Mouse (Mus musculus): ENCODE results near the gene Gps1.
A peak's percentile ranks its signal among the peaks of the same experiment; 100 is the strongest.
"Not testable (repeated sequence)": the region's sequence is repeated elsewhere in the genome, so short reads cannot be mapped to it uniquely, and the experiment has no call there.

The Gps1 gene

DNA sequence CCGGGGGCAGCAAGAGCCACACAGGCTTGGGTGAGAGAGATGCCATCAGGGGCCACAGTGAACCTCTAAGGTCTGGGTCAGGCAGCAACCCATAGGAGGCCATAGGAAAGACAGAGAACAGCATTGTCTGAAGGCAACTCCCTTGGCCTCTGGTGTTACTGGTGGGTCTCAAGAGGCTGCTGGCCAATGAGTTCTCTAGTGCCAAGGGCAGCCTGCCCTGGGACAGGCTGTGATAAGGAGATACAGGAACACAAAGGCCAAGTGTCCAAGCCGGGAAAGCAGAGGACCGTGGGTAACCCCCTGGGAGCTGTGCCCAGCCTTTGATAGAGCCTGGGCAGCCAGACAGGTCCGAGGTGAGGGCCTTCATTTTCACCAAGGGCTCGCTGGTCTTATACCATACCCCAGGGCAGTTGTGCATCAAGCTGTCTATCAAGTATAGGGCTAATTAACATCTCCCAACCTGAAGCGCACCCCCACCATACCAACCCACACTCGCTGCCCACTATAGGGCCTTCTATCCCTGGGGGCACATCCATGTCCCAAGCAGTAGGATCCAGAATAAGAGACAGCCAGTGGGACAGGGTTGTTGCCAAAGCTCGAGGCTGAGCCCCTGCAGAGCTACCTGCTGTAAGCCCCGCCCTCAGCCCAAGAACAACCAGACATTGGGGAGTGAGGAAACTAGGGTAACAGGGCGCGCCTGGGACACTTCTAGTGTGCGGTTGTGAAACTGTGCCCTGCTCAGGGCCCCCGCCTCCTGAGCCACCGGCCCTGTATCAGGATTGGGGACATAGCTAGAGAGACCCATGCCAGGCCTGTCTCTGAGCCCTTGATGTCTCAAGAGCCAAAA lies 37.2 kb downstream of the Gps1 start:
- no peak for ATAC-seq (ENCODE audit: insufficient number of reproducible peaks, low FRiP score, low TSS enrichment)

DNA sequence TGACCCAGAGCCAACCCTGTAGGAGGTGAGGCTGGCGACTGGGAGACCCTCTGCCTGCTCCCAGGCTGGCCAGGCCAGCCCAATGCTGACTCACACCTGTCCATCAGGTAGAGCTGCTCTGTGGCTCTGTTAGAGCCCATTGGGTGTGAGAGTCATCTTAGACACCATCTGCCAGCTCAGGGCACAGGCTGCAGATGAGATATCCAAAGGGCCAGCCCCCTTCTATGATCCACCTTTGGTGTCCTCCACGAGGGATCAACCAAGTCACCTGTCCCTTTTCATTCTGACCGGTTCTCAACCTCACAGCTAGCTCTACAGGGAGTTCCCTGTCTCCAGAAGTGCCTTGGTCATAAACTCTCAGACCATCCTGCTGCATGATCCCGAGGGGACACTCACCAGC lies 38.2 kb downstream of the Gps1 start:
- no peak for ATAC-seq (ENCODE audit: insufficient number of reproducible peaks, low FRiP score, low TSS enrichment)

DNA sequence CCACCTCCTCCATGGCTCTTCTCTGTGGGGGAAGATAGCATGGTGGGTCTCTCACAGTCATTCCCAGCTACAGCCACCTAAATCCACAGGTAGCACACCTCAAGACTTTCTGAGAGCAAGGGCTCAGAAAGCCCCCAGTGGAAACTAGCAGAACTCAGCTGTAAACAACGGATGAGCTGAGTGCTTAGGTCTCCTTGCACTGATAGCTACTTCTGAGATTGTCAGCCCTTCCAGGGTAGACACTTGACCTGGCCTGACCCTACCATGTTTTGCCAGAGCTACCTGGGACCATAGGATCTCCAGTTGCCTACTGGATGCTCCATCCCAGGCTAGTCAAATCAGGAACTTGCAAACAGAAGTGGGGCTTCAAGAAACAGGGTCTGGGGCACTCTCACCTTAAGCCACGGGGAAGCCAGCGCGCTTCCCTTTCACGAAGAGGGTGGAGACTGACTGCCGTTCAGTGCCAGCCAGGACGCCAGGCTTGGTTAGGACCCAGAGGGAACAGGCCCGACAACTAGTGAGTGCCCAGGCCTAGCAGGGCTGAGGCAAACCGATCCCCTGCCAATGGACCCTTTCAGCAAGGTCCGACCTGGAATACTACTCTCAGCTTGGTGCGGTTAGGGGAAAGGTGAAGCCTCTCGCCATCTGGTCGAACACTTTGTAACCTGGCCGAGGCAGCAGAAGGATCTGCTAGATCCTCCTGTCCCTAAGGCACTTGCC lies 38.9 kb downstream of the Gps1 start:
- ATAC-seq (ENCODE audit: insufficient number of reproducible peaks, low FRiP score, low TSS enrichment), result no peak

GRCm38 (mm10) chr11:120823551-120823947 lies 39.5 kb downstream of the Gps1 start:
- ATAC-seq (ENCODE audit: insufficient number of reproducible peaks, low FRiP score, low TSS enrichment), result peak; percentile 1; the same call in 1 of the 2 replicates

DNA sequence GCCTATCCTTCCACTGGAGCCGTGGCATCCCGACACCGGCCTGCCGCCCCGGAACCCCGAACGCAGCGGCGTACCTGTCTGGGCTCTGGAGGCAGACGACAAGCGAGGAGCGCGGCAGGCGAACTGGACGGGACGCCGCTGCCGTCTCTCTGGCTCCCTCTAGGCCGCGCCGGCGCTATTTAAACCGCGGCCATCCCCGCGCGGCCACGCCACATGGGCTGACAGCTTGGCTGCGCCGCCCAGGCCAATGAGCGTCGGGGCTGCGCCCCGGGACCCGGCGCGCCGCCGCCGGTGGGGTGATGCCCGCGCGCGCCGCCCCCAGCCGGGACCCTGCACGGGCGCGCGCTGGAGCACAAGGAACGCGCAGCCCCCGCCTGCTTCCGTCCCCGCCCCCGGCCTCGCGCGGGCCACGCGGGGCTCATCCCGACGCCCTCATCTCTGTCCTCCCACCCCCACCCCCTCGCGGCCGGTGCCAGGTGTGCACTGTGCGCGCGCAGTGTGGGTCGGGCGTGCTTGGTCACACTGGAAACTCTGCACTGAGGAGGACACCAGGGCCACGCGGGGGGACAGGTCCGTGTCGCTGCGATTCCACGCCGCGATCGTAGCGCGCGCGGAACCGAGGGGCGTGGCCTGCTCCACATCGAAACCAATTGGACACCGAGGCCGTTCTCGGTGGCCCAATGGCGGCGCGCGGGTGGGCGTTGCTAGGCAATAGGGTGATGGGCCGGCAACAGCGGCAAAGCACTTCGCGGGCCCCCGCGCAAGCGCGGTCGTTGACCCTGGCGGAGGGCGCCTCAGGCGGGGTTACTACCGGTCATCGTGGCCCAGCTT lies 40.1 kb downstream of the Gps1 start, which contains the start of gene Fasn:
TSS of gene Fasn (minus strand) at position 592 of the 831 bp plus-strand sequence.
- ATAC-seq (ENCODE audit: insufficient number of reproducible peaks, low FRiP score, low TSS enrichment), result peak; percentile 81

DNA sequence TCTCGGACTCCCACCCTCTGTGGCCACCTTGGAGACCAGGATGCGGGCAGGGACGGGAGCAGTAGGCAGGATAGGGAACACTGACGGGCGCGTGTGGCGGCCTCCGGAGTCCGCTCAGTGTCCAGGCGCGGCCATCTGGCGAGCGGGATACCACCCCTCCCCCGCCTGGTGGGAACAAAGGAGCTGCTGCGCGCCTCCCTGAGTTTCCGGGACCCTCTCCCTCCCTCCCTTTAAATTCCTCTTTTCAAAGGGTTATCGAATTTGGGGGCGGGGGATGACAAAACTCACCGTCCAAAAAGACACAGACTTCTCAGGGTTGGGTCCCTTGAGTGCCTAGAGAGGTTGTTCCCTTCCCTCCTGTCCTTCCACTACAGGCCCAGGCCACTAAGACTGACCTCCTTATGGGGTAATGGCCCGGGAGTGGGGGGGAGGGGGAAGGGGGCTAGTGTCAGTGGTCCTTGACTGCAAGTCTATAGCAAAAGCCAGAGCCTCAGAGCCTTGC lies 40.8 kb downstream of the Gps1 start:
- ATAC-seq (ENCODE audit: insufficient number of reproducible peaks, low FRiP score, low TSS enrichment), result no peak; the same call in 1 of the 2 replicates

- no peak for ATAC-seq (ENCODE audit: insufficient number of reproducible peaks, low FRiP score, low TSS enrichment)
These were observed 41.3 kb downstream of the Gps1 start for GRCm38 (mm10) chr11:120825289-120825863.

DNA sequence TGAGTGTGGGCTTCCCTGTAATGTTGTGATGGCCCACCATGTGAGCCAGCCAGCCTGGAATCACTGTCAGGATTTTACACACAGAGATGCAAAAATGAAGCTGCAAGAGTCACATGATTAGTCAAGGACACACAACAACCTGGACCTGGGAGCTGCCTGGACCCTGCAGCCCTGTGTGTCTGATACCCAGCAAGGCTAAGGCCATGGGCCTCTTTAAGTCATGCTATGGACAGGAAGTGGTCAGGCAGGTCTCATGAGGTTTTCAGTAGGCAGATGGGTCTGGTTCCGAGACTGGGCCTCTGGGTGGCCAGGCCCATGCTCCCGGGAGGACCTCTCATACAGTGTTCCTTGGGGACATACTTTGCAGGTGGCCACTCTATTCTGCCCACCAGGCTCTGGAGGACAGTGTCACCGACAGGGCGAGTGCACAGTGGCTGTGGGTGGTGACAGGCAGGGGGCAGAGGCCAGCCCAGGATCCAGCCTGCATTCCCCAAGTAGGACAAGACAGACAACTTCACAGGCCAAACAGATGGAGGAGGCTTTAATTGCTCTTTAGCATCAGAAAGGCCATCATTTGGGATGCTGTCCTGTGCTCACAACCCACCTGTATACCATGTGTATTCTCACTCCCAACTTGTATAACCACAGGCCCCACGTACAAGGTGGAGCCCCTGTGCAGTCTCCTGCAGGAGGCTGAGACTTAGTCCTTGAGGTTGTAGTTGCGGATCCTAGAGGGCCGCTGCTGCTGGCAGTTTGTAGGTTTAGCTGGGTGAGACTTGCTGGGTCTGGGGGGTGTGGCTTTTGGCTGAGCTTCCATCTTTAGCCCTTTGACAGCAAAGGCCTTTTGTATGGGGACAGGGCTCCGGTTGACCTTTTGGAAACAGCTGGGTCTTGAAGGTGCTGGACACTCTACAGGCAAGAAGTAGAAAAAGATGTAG lies 42.2 kb downstream of the Gps1 start:
- ATAC-seq (ENCODE audit: insufficient number of reproducible peaks, low FRiP score, low TSS enrichment), result no peak

GRCm38 (mm10) chr11:120828416-120828815 lies 44.3 kb downstream of the Gps1 start:
- ATAC-seq (ENCODE audit: insufficient number of reproducible peaks, low FRiP score, low TSS enrichment), result no peak

DNA sequence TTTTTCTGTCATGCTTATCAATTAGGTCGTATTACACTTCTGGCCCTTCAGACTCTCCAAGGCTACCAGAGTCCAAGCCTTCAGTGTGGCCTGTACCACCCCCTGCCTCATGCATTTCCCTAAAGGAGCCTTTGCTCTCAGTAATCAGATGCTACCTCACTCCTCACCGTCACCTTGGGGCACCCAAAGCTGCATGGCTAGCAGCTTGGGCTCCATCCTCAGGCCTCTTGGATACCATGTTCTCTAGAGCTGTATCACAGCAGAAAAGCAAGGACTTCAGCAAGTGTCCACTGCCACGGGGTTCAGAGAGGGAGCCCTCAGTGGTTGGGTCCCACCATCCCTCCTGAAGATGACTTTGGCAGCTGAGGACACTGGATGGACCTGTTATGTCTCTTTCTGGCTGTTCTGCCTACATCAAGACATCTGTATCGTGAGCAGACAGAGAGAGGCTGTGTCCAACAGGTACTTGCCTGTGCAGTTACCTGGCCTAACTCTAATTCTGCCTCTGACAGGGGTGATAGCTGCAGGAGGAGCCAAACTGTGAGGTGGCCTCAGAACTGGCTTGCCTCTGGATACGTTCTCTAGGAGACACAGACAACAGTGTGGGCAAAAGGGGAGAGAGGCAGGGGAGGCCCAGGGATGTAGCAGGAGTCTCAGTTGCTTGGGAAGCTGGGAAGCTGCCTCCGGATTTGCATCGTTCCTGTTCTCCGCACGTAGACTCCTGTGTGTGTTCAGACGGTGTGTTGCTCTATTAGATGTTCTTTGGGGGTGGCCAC lies 45.9 kb downstream of the Gps1 start:
- no peak for ATAC-seq (ENCODE audit: insufficient number of reproducible peaks, low FRiP score, low TSS enrichment)

- ATAC-seq (ENCODE audit: insufficient number of reproducible peaks, low FRiP score, low TSS enrichment), result no peak
These were observed 46.6 kb downstream of the Gps1 start for GRCm38 (mm10) chr11:120830686-120831085.

DNA sequence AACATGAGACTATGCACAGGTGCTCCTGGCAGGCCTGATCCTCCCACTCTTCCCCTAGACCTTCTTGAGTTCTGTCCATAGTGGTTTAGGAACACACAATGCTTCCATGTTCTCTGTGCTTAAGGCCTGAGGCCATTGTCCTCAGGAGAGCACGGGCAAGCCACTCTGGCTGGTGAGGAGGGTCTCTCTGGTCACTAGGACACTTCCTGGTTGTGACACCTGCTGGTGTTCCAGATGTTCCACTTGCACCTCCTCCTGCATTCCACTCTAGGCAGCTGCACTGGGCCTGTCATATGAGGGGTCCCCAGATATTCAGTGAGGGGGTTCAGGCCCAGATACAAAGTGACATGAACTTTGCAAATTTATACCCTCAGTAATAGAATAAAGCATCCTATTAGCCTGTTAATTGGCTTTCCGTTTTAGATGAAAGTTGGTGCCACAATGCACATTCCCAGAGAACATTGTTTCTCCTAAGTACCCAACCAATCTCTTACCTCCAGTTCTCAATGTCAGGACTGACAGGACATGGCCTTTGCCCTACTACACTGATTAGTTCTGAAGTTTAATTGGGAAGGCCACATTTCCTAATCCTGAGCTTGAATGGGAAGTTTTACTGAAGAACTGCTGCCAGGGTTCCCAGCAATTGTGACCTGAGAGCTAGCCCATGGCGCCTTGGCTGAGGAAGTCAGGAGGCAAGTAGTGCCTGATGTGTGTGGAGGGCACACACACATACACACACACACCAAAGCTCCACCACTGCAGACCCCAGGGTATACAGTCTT lies 47.8 kb downstream of the Gps1 start:
- no peak for ATAC-seq (ENCODE audit: insufficient number of reproducible peaks, low FRiP score, low TSS enrichment)

- not testable (repeated sequence) for ATAC-seq (ENCODE audit: insufficient number of reproducible peaks, low FRiP score, low TSS enrichment)
These were observed 48.9 kb downstream of the Gps1 start for GRCm38 (mm10) chr11:120832962-120833361.

DNA sequence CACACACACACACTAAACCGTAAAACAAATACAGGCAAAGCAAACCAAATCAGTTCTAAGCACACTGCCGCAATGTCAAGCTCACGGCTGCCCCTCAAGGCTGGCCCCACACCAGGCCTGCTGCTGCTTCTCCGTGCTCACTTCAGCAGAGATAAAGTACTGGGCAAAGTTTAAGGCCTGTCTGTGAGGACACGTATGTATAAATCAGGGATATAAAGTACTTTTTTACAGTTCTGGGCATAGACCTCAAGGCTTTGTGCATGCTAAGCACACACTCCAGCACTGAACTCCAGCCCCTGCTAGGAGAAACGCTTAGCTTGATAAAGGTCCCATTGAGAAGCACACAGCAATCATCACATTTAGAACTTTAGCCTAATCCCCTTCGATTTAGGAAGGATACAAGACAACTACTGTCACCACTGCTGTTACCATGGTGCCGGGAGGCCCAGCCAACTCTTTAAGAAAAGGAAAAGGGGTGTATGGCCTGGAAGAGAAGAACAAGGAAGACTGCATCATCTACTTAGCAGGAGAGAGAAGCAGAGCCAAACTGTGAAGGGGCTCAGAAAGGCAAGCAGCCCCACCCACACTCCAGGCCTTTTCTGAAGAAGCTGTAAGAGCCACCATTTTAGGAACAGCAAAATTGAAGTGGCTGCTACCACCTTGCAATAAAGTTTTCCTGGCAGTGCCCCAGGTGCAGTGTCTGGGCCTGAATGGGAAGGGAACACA lies 49.6 kb downstream of the Gps1 start:
- no peak for ATAC-seq (ENCODE audit: insufficient number of reproducible peaks, low FRiP score, low TSS enrichment)
